In genomic region chr17:83890373-83890696, GRCm38 (mm10) we compare ENCODE assay signal across 9 mouse cellular contexts. TPM values are rescaled to one million over a fixed set of nuclear protein-coding genes. Genes with fewer than 3 reads are reported as not detected.
DNase-seq lines count a peak whose midpoint lies in the region; ATAC-seq lines count a peak whose summit lies in the region.
"Had no signal": no experiment of that assay in that cellular context is flagged by ENCODE, and none has a peak within 500 bp of the region (broad histone marks: within the 10 kb centered on the region; RNA-seq: fewer than 3 reads in every experiment).

No protein-coding gene starts in this region.

- no peak for ATAC-seq in forebrain, embryonic 12.5 days (ENCODE audit: low FRiP score)
- ATAC-seq in forebrain, embryonic 11.5 days (replicated peaks; ENCODE audit: low FRiP score) = no peak
- peak; percentile 29 for ATAC-seq in kidney, embryonic 16.5 days (ENCODE audit: low FRiP score, low TSS enrichment)
- ATAC-seq in embryonic facial prominence, embryonic 14.5 days (ENCODE audit: low read depth) = no peak
- no peak for ATAC-seq in liver, embryonic 12.5 days

- H3K4me3 ChIP-seq in forebrain, embryonic 12.5 days (replicated peaks) = no peak overlapping the region
- H3K4me3 ChIP-seq in forebrain, embryonic 11.5 days (ENCODE audit: low read depth, low read length) = no peak overlapping the region
- H3K4me3 ChIP-seq in kidney, embryonic 16.5 days (ENCODE audit: low read length) = no peak overlapping the region
- H3K4me3 ChIP-seq in embryonic facial prominence, embryonic 14.5 days (ENCODE audit: low read depth, low read length) = no peak overlapping the region
- no peak overlapping the region for H3K4me3 ChIP-seq in liver, embryonic 12.5 days

- H3K9ac ChIP-seq in forebrain, embryonic 12.5 days = no peak overlapping the region
- no peak overlapping the region for H3K9ac ChIP-seq in forebrain, embryonic 11.5 days (ENCODE audit: low read length)
- H3K9ac ChIP-seq in kidney, embryonic 16.5 days (replicated peaks; ENCODE audit: low read length) = no peak overlapping the region
- H3K9ac ChIP-seq in embryonic facial prominence, embryonic 14.5 days (ENCODE audit: low read depth, low read length) = peak overlapping the region; percentile 5; the same call in 1 of the 2 replicates
- H3K9ac ChIP-seq in liver, embryonic 12.5 days = no peak overlapping the region

- H3K27me3 ChIP-seq in forebrain, embryonic 12.5 days = no peaks in the 10 kb centered on the region
- H3K27me3 ChIP-seq in forebrain, embryonic 11.5 days (ENCODE audit: control insufficient read depth, insufficient read depth, low read length) = no peaks in the 10 kb centered on the region
- H3K27me3 ChIP-seq in kidney, embryonic 16.5 days (ENCODE audit: insufficient read depth, low read length) = no peaks in the 10 kb centered on the region
- no peaks in the 10 kb centered on the region for H3K27me3 ChIP-seq in embryonic facial prominence, embryonic 14.5 days (replicated peaks; ENCODE audit: control insufficient read depth, insufficient read depth, low read length)
- no peaks in the 10 kb centered on the region for H3K27me3 ChIP-seq in liver, embryonic 12.5 days (replicated peaks)

- no peaks in the 10 kb centered on the region for H3K36me3 ChIP-seq in forebrain, embryonic 12.5 days (replicated peaks)
- no peaks in the 10 kb centered on the region for H3K36me3 ChIP-seq in forebrain, embryonic 11.5 days (ENCODE audit: control insufficient read depth, insufficient read depth, low read length)
- H3K36me3 ChIP-seq in kidney, embryonic 16.5 days (ENCODE audit: insufficient read depth, low read length) = no peaks in the 10 kb centered on the region
- H3K36me3 ChIP-seq in embryonic facial prominence, embryonic 14.5 days (ENCODE audit: control insufficient read depth, insufficient read depth, low read length) = no peaks in the 10 kb centered on the region
- H3K36me3 ChIP-seq in liver, embryonic 12.5 days = no peaks in the 10 kb centered on the region

- DNase-seq in forebrain, embryonic 11.5 days (ENCODE audit: low spot score) = no peak
- no peak for DNase-seq in kidney, postnatal 25 days
- DNase-seq in embryonic facial prominence, embryonic 14.5 days (ENCODE audit: low spot score) = no peak
- DNase-seq in urinary bladder, postnatal 14 days (ENCODE audit: low spot score) = no peak
- DNase-seq in thymus, postnatal 36 days = no peak
- DNase-seq: heart, postnatal 10 days had no signal

- 0 out of 2 replicates have a peak, but pooled peaks cover 9% of the 10 kb centered on the region for H3K4me1 ChIP-seq in forebrain, embryonic 12.5 days
- 0 out of 2 replicates have a peak, but pooled peaks cover 2% of the 10 kb centered on the region for H3K4me1 ChIP-seq in forebrain, embryonic 11.5 days (replicated peaks; ENCODE audit: control insufficient read depth, insufficient read depth, low read length)
- peaks cover 40% of the 10 kb centered on the region for H3K4me1 ChIP-seq in kidney, embryonic 16.5 days (ENCODE audit: insufficient read depth, low read length)
- H3K4me1 ChIP-seq in embryonic facial prominence, embryonic 14.5 days (ENCODE audit: control insufficient read depth, insufficient read depth, low read length) = peaks cover 28% of the 10 kb centered on the region
- peaks cover 13% of the 10 kb centered on the region for H3K4me1 ChIP-seq in liver, embryonic 12.5 days

- WGBS in forebrain, embryonic 12.5 days = 85% methylated on average over 5 of the region's 5 CpGs
- 91% methylated on average over 5 of the region's 5 CpGs for WGBS in forebrain, embryonic 11.5 days
- WGBS in kidney, embryonic 16.5 days = 24% methylated on average over 5 of the region's 5 CpGs
- 73% methylated on average over 5 of the region's 5 CpGs for WGBS in embryonic facial prominence, embryonic 14.5 days
- 55% methylated on average over 5 of the region's 5 CpGs for WGBS in liver, embryonic 12.5 days (ENCODE audit: insufficient replicate concordance)

- no peaks in the 10 kb centered on the region for H3K9me3 ChIP-seq in forebrain, embryonic 12.5 days
- H3K9me3 ChIP-seq in forebrain, embryonic 11.5 days (ENCODE audit: control insufficient read depth, low read length) = no peaks in the 10 kb centered on the region
- H3K9me3 ChIP-seq in kidney, embryonic 16.5 days (ENCODE audit: low read length) = no peaks in the 10 kb centered on the region
- no peaks in the 10 kb centered on the region for H3K9me3 ChIP-seq in embryonic facial prominence, embryonic 14.5 days (ENCODE audit: control insufficient read depth, low read length)
- no peaks in the 10 kb centered on the region for H3K9me3 ChIP-seq in liver, embryonic 12.5 days (replicated peaks)

- H3K27ac ChIP-seq in forebrain, embryonic 12.5 days = peak overlapping the region; percentile 43; the same call in 1 of the 2 replicates
- no peak overlapping the region for H3K27ac ChIP-seq in forebrain, embryonic 11.5 days (ENCODE audit: low read depth, low read length)
- H3K27ac ChIP-seq in kidney, embryonic 16.5 days (ENCODE audit: low read length) = peak overlapping the region; percentile 94
- H3K27ac ChIP-seq in embryonic facial prominence, embryonic 14.5 days (replicated peaks; ENCODE audit: low read depth, low read length) = peak overlapping the region; percentile 80
- peak overlapping the region; percentile 51 for H3K27ac ChIP-seq in liver, embryonic 12.5 days

- H3K4me2 ChIP-seq in forebrain, embryonic 12.5 days = no peak overlapping the region
- H3K4me2 ChIP-seq in forebrain, embryonic 11.5 days (ENCODE audit: low read depth, low read length, severe bottlenecking) = no peak overlapping the region
- H3K4me2 ChIP-seq in kidney, embryonic 16.5 days (replicated peaks; ENCODE audit: low read depth, low read length) = no peak overlapping the region
- H3K4me2 ChIP-seq in embryonic facial prominence, embryonic 14.5 days (ENCODE audit: low read depth, low read length) = no peak overlapping the region
- no peak overlapping the region for H3K4me2 ChIP-seq in liver, embryonic 12.5 days

RNA-seq across cellular contexts. Expression of gene Haao, which starts 42.6 kb away (rescaled TPM):
- not detected in 2 replicates for polyA plus RNA-seq in forebrain, embryonic 12.5 days (2016; fragmentation: Nextera tagmentation; extraction: Ambion mirVana)
- not detected in 2 replicates for polyA plus RNA-seq in forebrain, embryonic 11.5 days (2014; fragmentation: Nextera tagmentation; extraction: Ambion mirVana)
- polyA plus RNA-seq in kidney, embryonic 16.5 days (2015; fragmentation: Nextera tagmentation; extraction: Ambion mirVana) = 2.9 and 3.4 TPM in 2 replicates
- 0.37 and 0.92 TPM in 2 replicates for polyA plus RNA-seq in embryonic facial prominence, embryonic 14.5 days (2014; fragmentation: Nextera tagmentation; extraction: Ambion mirVana)
- 7.1 and 7.7 TPM in 2 replicates for polyA plus RNA-seq in liver, embryonic 12.5 days (2016; fragmentation: Nextera tagmentation; extraction: Ambion mirVana)
